Comparison of ENCODE assay signal across 8 mouse cellular contexts in the genomic region with DNA sequence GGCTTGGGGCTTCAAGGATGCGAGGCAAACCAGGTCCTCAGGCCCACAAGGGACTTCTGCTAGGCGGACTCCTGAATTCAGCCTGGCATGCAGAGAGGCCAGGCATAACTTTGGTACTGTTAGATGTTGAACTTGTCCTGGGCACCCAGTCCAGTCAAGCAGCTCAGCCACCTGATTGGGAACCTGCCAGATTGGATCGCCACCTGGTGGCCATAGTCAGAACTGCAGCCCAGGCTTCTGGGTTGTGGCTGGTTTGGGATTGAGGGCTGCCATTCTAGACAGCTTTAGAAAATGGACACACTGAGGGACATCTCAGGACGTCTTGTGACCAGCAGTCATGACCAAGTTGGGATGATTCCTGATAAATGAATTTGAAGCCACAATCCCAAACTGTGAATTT. TPM values are rescaled to one million over a fixed set of nuclear protein-coding genes. Genes with fewer than 3 reads are reported as not detected.
A peak's percentile ranks its signal among the peaks of the same experiment; 100 is the strongest.
DNase-seq lines count a peak whose midpoint lies in the region; ATAC-seq and TF ChIP-seq lines count a peak whose summit lies in the region.

No protein-coding gene starts in this region.

- peak; percentile 10; the same call in 1 of the 2 replicates for ATAC-seq in heart, postnatal 0 days (ENCODE audit: insufficient read depth, low read depth)
- ATAC-seq in megakaryocyte progenitor cell, adult 5-6 weeks (replicated peaks; ENCODE audit: poor library complexity), result peak; percentile 61

- DNase-seq in ES-E14 (ENCODE audit: low read depth, low spot score), result peak; percentile 71
- peak; percentile 89 for DNase-seq in adrenal gland, postnatal 25 days
- no peak for DNase-seq in heart, postnatal 0 days (ENCODE audit: low spot score)
- DNase-seq in left cerebral cortex, adult 11 months (ENCODE audit: low spot score), result peak; percentile 79
- peak; percentile 79 for DNase-seq in right cerebral cortex, postnatal 25 days
- DNase-seq in yolk sac, embryonic 10.5 days (ENCODE audit: low spot score), result peak; percentile 66

- peaks cover 0 to 5% of the 10 kb centered on the region in 2 experiments; a peak in 2 of 4 replicates for H3K4me1 ChIP-seq in ES-E14 (ENCODE audit: control insufficient read depth in 2 of 2, insufficient read depth in 2 of 2, low read length in 2 of 2, poor library complexity in 1 of 2)
- peaks cover 4% of the 10 kb centered on the region; the same call in 1 of the 2 replicates for H3K4me1 ChIP-seq in embryonic fibroblast, embryonic 13.5 days (ENCODE audit: control insufficient read depth, insufficient read depth, low read length)
- peaks cover 40% of the 10 kb centered on the region for H3K4me1 ChIP-seq in heart, postnatal 0 days (ENCODE audit: control insufficient read depth, insufficient read depth)

- peaks cover 9% of the 10 kb centered on the region for H3K36me3 ChIP-seq in ES-E14 (ENCODE audit: control insufficient read depth, insufficient read depth, low read length, poor library complexity, severe bottlenecking)
- peaks cover 49% of the 10 kb centered on the region for H3K36me3 ChIP-seq in heart, postnatal 0 days (replicated peaks; ENCODE audit: control insufficient read depth, insufficient read depth, low read length)

- no peak overlapping the region for H3K4me3 ChIP-seq in ES-E14 (ENCODE audit: insufficient read depth in 1 of 2, low read depth in 1 of 2, low read length in 2 of 2, poor library complexity in 1 of 2, severe bottlenecking in 1 of 2)
- H3K4me3 ChIP-seq in embryonic fibroblast, embryonic 13.5 days (ENCODE audit: insufficient read depth, low read length), result no peak overlapping the region
- no peak overlapping the region for H3K4me3 ChIP-seq in heart, postnatal 0 days (ENCODE audit: low read depth, low read length)

- TF ChIP-seq CTCF in embryonic fibroblast, embryonic 13.5 days (IDR thresholded peaks at IDR 0.05; ENCODE audit: borderline replicate concordance, insufficient read depth, low read length), result peak; percentile 65; the same call in 1 of the 2 replicates
- TF ChIP-seq CTCF in heart, postnatal 0 days (IDR thresholded peaks at IDR 0.05; ENCODE audit: low read depth), result peak; percentile 96

- H3K9ac ChIP-seq in ES-E14 (ENCODE audit: insufficient read depth, low read depth, low read length, poor library complexity, severe bottlenecking), result no peak overlapping the region
- no peak overlapping the region for H3K9ac ChIP-seq in heart, postnatal 0 days (replicated peaks; ENCODE audit: low read depth, low read length)

- 22% methylated on average over 4 of the region's 4 CpGs for WGBS in heart, postnatal 0 days

- in situ Hi-C loops in ES-E14 (cut with MboI; ENCODE audit: low sequenced_read_pairs in 2 of 2, unreplicated experiment in 2 of 2), result loop anchor here in 1 of 2 experiments (5.0 kb wide), 1 partner anchor 67 kb away; no protein-coding TSS in a partner anchor

- no peak overlapping the region for H3K27ac ChIP-seq in ES-E14 (ENCODE audit: insufficient read depth, low read depth, low read length, poor library complexity, severe bottlenecking)
- H3K27ac ChIP-seq in embryonic fibroblast, embryonic 13.5 days (ENCODE audit: insufficient read depth, low read length), result no peak overlapping the region
- H3K27ac ChIP-seq in heart, postnatal 0 days (ENCODE audit: low read depth), result 0 out of 2 replicates have a peak overlapping the region, but pooled peaks have one; percentile 40

- no peak for TF ChIP-seq EP300 in heart, postnatal 0 days (IDR thresholded peaks at IDR 0.05; ENCODE audit: low read depth)

- H3K27me3 ChIP-seq in heart, postnatal 0 days (ENCODE audit: control insufficient read depth, insufficient read depth, low read length), result no peaks in the 10 kb centered on the region

- H3K4me2 ChIP-seq in heart, postnatal 0 days (ENCODE audit: low read depth, low read length), result no peak overlapping the region

- no peaks in the 10 kb centered on the region for H3K9me3 ChIP-seq in ES-E14 (ENCODE audit: control insufficient read depth, insufficient read depth, low read depth, low read length)
- no peaks in the 10 kb centered on the region for H3K9me3 ChIP-seq in heart, postnatal 0 days (replicated peaks; ENCODE audit: control insufficient read depth, low read length)

- TF ChIP-seq POLR2A in embryonic fibroblast, embryonic 13.5 days (IDR thresholded peaks at IDR 0.05; ENCODE audit: low read depth, low read length), result no peak

TF ChIP-seq in ES-E14, 5 proteins besides CTCF, POLR2A, EP300 and RAD21:
- TF ChIP-seq ZNF384 (IDR thresholded peaks at IDR 0.05; ENCODE audit: low read depth, low read length), result no peak
- TF ChIP-seq ZC3H11A (IDR thresholded peaks at IDR 0.05; ENCODE audit: borderline replicate concordance, low read depth, low read length), result peak; percentile 58; the same call in 1 of the 2 replicates

RNA-seq across cellular contexts. Expression of gene Ccdc8, which starts 7.1 kb away (rescaled TPM):
- 2.8 and 4.1 TPM in 2 replicates for total RNA-seq in ES-E14 (2012; rRNA removed)
- 19.7 and 26.0 TPM in 2 replicates for total RNA-seq in adrenal gland, postnatal 25 days (2021)
- 9.4 and 15.0 TPM in 2 replicates for polyA plus RNA-seq in embryonic fibroblast, embryonic 13.5 days (2011; ENCODE audit: insufficient read length, low read depth, missing spikeins)
- 30.8 and 31.2 TPM in 2 replicates for total RNA-seq in heart, postnatal 0 days (2014; rRNA removed; ENCODE audit: low replicate concordance)
- polyA plus RNA-seq in heart, postnatal 0 days (2015; fragmentation: Nextera tagmentation; extraction: Ambion mirVana), result 10.0 and 11.7 TPM in 2 replicates
- total RNA-seq in megakaryocyte progenitor cell, adult 5-6 weeks (2015), result 1.1 and 1.3 TPM in 2 replicates
- total RNA-seq in megakaryocyte progenitor cell, adult 5-6 weeks (2017), result 3.8 and 6.0 TPM in 2 replicates

RNA-seq across cellular contexts. Expression of gene Gm42372, which starts 16.8 kb away (rescaled TPM):
- 0.13 and 0.21 TPM in 2 replicates for total RNA-seq in ES-E14 (2012; rRNA removed)
- 1.1 and 2.1 TPM in 2 replicates for total RNA-seq in adrenal gland, postnatal 25 days (2021)
- polyA plus RNA-seq in embryonic fibroblast, embryonic 13.5 days (2011; ENCODE audit: insufficient read length, low read depth, missing spikeins), result not detected in 2 replicates
- total RNA-seq in heart, postnatal 0 days (2014; rRNA removed; ENCODE audit: low replicate concordance), result not detected in 2 replicates
- not detected in 2 replicates for polyA plus RNA-seq in heart, postnatal 0 days (2015; fragmentation: Nextera tagmentation; extraction: Ambion mirVana)
- 0.67 TPM in 1 of 2 replicates, not detected in the other for total RNA-seq in megakaryocyte progenitor cell, adult 5-6 weeks (2015)
- 0.20 TPM in 1 of 2 replicates, not detected in the other for total RNA-seq in megakaryocyte progenitor cell, adult 5-6 weeks (2017)

RNA-seq across cellular contexts. Expression of gene Ppp5c, which starts 28.1 kb away (rescaled TPM):
- 112 and 127 TPM in 2 replicates for total RNA-seq in ES-E14 (2012; rRNA removed)
- 93.6 and 103 TPM in 2 replicates for total RNA-seq in adrenal gland, postnatal 25 days (2021)
- polyA plus RNA-seq in embryonic fibroblast, embryonic 13.5 days (2011; ENCODE audit: insufficient read length, low read depth, missing spikeins), result 63.2 and 72.7 TPM in 2 replicates
- total RNA-seq in heart, postnatal 0 days (2014; rRNA removed; ENCODE audit: low replicate concordance), result 55.0 and 68.0 TPM in 2 replicates
- 88.5 and 93.6 TPM in 2 replicates for polyA plus RNA-seq in heart, postnatal 0 days (2015; fragmentation: Nextera tagmentation; extraction: Ambion mirVana)
- 74.8 and 80.5 TPM in 2 replicates for total RNA-seq in megakaryocyte progenitor cell, adult 5-6 weeks (2015)
- 68.3 and 78.9 TPM in 2 replicates for total RNA-seq in megakaryocyte progenitor cell, adult 5-6 weeks (2017)

RNA-seq across cellular contexts. Expression of gene Pnmal1, which starts 40.2 kb away (rescaled TPM):
- total RNA-seq in ES-E14 (2012; rRNA removed), result 0.26 and 0.45 TPM in 2 replicates
- total RNA-seq in adrenal gland, postnatal 25 days (2021), result 4.3 and 5.4 TPM in 2 replicates
- polyA plus RNA-seq in embryonic fibroblast, embryonic 13.5 days (2011; ENCODE audit: insufficient read length, low read depth, missing spikeins), result not detected in 2 replicates
- 0.08 TPM in 1 of 2 replicates, not detected in the other for total RNA-seq in heart, postnatal 0 days (2014; rRNA removed; ENCODE audit: low replicate concordance)
- polyA plus RNA-seq in heart, postnatal 0 days (2015; fragmentation: Nextera tagmentation; extraction: Ambion mirVana), result 0.04 TPM in 2 replicates
- total RNA-seq in megakaryocyte progenitor cell, adult 5-6 weeks (2015), result not detected in 2 replicates
- not detected in 2 replicates for total RNA-seq in megakaryocyte progenitor cell, adult 5-6 weeks (2017)

RNA-seq across cellular contexts. Expression of gene Pnmal2, which starts 55.2 kb away (rescaled TPM):
- total RNA-seq in ES-E14 (2012; rRNA removed), result 0.71 and 0.85 TPM in 2 replicates
- total RNA-seq in adrenal gland, postnatal 25 days (2021), result 26.9 and 36.1 TPM in 2 replicates
- 0.73 and 1.3 TPM in 2 replicates for polyA plus RNA-seq in embryonic fibroblast, embryonic 13.5 days (2011; ENCODE audit: insufficient read length, low read depth, missing spikeins)
- total RNA-seq in heart, postnatal 0 days (2014; rRNA removed; ENCODE audit: low replicate concordance), result 2.9 and 4.0 TPM in 2 replicates
- 3.0 and 3.4 TPM in 2 replicates for polyA plus RNA-seq in heart, postnatal 0 days (2015; fragmentation: Nextera tagmentation; extraction: Ambion mirVana)
- not detected in 2 replicates for total RNA-seq in megakaryocyte progenitor cell, adult 5-6 weeks (2015)
- total RNA-seq in megakaryocyte progenitor cell, adult 5-6 weeks (2017), result 0.20 TPM in 1 of 2 replicates, not detected in the other
